18 mouse cellular contexts compared by ENCODE assay signal in genomic region chr14:48836071-48836470, GRCm38 (mm10).
"Had no signal": no experiment of that assay in that cellular context is flagged by ENCODE, and none has a peak within 500 bp of the region (broad histone marks: within the 10 kb centered on the region; RNA-seq: fewer than 3 reads in every experiment).

No protein-coding gene starts in this region.

- H3K27me3 ChIP-seq: kidney, embryonic 15.5 days; limb, embryonic 12.5 days; limb, embryonic 15.5 days; midbrain, embryonic 13.5 days had no signal

- H3K9ac ChIP-seq: kidney, embryonic 15.5 days; limb, embryonic 12.5 days; limb, embryonic 15.5 days; liver, embryonic 14.5 days; liver, postnatal 0 days; lung, embryonic 14.5 days; midbrain, embryonic 13.5 days; neural tube, embryonic 13.5 days had no signal

- ATAC-seq: liver, postnatal 0 days; lung, postnatal 0 days; midbrain, embryonic 13.5 days had no signal

- H3K4me1 ChIP-seq: kidney, embryonic 15.5 days had no signal

- H3K27ac ChIP-seq: kidney, embryonic 15.5 days; left cerebral cortex, adult 2 months; limb, embryonic 12.5 days; limb, embryonic 15.5 days; liver, embryonic 14.5 days; macrophage; midbrain, embryonic 13.5 days; neural tube, embryonic 13.5 days had no signal

- H3K9me3 ChIP-seq: kidney, embryonic 15.5 days; limb, embryonic 12.5 days; limb, embryonic 15.5 days; midbrain, embryonic 13.5 days; neural tube, embryonic 13.5 days had no signal

- H3K4me2 ChIP-seq: kidney, embryonic 15.5 days; limb, embryonic 12.5 days; limb, embryonic 15.5 days; liver, embryonic 11.5 days; lung, embryonic 14.5 days; midbrain, embryonic 13.5 days; neural tube, embryonic 13.5 days had no signal

- DNase-seq: kidney, adult 18-20 months; kidney, postnatal 10 days; layer of hippocampus, postnatal 36 days; liver, postnatal 0 days; lung, embryonic 14.5 days; thymus, adult 18-20 months; thymus, postnatal 36 days had no signal

- H3K36me3 ChIP-seq: kidney, embryonic 15.5 days; limb, embryonic 12.5 days; limb, embryonic 15.5 days; midbrain, embryonic 13.5 days; neural tube, embryonic 13.5 days had no signal

- H3K4me3 ChIP-seq: kidney, embryonic 15.5 days; left cerebral cortex, adult 2 months; limb, embryonic 12.5 days; limb, embryonic 15.5 days; midbrain, embryonic 13.5 days; myocyte; neural tube, embryonic 13.5 days had no signal
